Mouse (Mus musculus): Measurements from ENCODE around the gene Prrt2. TPM values are rescaled to one million over a fixed set of nuclear protein-coding genes. Genes with fewer than 3 reads are reported as not detected.
A peak's percentile ranks its signal among the peaks of the same experiment; 100 is the strongest.

Gene Prrt2
- polyA plus RNA-seq, 1 experiment from 2014 or later: 6.8 TPM

GRCm38 (mm10) chr7:127025556-127026160, 4.6 kb upstream of the Prrt2 start:
- WGBS: 0% methylated on average over 38 of the region's 65 CpGs
- ATAC-seq: no peak
- Histone ChIP-seq H3K9me3 (replicated peaks) (no peaks in the 10 kb centered on the region), H3K36me3 (ENCODE audit: poor library complexity, severe bottlenecking) (peaks cover 53% of the 10 kb centered on the region), H3K4me1 (peaks cover 56% of the 10 kb centered on the region), H3K4me2 (peak overlapping the region; percentile 99), H3K4me3 (peak overlapping the region; percentile 94), H3K9ac (peak overlapping the region; percentile 100), H3K27me3 (no peaks in the 10 kb centered on the region), H3K27ac (peak overlapping the region; percentile 99)

DNA sequence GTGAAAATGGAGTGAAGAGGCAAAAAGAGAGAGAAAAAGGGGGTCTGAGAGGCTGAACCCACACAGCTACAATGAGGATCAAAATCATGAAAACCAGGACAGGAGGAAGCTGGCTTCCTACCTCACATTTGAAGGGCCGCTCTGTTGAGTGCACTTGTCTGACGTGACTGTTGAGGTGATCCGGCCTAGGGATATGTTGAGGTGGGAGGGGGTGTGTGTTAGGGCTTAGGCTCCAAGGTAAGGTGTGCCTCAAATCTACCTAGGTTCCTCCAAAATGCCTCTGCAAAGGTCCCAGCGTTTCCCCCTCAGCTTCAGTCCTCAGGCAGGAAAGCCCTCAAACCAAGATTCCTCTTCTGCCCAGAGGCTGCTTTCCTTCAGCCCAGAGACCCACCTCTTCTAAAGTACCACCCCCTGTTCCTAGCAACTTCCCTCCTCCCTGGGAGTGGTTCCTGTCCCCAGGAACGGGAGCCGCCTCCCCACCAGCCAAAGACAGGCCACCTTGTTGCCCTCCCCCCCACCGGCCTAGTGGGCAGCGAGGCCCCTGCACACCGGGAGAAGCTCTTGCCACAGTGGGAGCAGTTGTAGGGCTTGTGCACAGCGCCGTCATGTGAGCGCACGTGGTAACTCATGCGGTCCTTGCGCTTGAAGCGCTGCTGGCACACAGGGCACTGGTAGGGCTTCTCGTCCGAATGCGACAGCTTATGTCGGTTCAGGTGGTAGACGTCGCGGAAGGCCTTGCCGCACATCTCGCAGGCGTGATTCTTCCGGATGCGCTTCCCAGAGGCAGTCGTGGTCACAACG, 3.9 kb upstream of the Prrt2 start:
- Histone ChIP-seq H3K4me1 (peaks cover 63% of the 10 kb centered on the region), H3K27ac (peak overlapping the region; percentile 99), H3K4me3 (peak overlapping the region; percentile 94), H3K9ac (peak overlapping the region; percentile 100), H3K9me3 (replicated peaks) (no peaks in the 10 kb centered on the region), H3K36me3 (ENCODE audit: poor library complexity, severe bottlenecking) (peaks cover 46% of the 10 kb centered on the region), H3K4me2 (peak overlapping the region; percentile 99), H3K27me3 (no peaks in the 10 kb centered on the region)
- ATAC-seq: peak; percentile 50
- under 1% methylated on average over 30 of the region's 30 CpGs for WGBS

- Histone ChIP-seq H3K27ac (peak overlapping the region; percentile 99), H3K9me3 (replicated peaks) (no peaks in the 10 kb centered on the region)
- WGBS: 20% methylated on average over 19 of the region's 19 CpGs
Measured at GRCm38 (mm10) chr7:127023896-127024690, 3.1 kb upstream of the Prrt2 start.

GRCm38 (mm10) chr7:127023272-127023691, 2.3 kb upstream of the Prrt2 start:
- H3K4me1 ChIP-seq: peaks cover 77% of the 10 kb centered on the region
- no peaks in the 10 kb centered on the region for H3K9me3 ChIP-seq (replicated peaks)
- WGBS: 63% methylated on average over 13 of the region's 13 CpGs
- peak overlapping the region; percentile 99 for H3K4me2 ChIP-seq
- no peaks in the 10 kb centered on the region for H3K27me3 ChIP-seq
- H3K9ac ChIP-seq: peak overlapping the region; percentile 100
- H3K36me3 ChIP-seq (ENCODE audit: poor library complexity, severe bottlenecking): peaks cover 33% of the 10 kb centered on the region
- ATAC-seq: no peak
- H3K4me3 ChIP-seq: peak overlapping the region; percentile 94
- peak overlapping the region; percentile 92 for H3K27ac ChIP-seq

More at GRCm38 (mm10) chr7:127023896-127024690, 3.1 kb upstream of the Prrt2 start:
- peaks cover 71% of the 10 kb centered on the region for H3K4me1 ChIP-seq
- H3K4me3 ChIP-seq: peak overlapping the region; percentile 94
- ATAC-seq: no peak
- H3K9ac ChIP-seq: peak overlapping the region; percentile 100
- H3K27me3 ChIP-seq: no peaks in the 10 kb centered on the region
- peaks cover 39% of the 10 kb centered on the region for H3K36me3 ChIP-seq (ENCODE audit: poor library complexity, severe bottlenecking)
- H3K4me2 ChIP-seq: peak overlapping the region; percentile 99

DNA sequence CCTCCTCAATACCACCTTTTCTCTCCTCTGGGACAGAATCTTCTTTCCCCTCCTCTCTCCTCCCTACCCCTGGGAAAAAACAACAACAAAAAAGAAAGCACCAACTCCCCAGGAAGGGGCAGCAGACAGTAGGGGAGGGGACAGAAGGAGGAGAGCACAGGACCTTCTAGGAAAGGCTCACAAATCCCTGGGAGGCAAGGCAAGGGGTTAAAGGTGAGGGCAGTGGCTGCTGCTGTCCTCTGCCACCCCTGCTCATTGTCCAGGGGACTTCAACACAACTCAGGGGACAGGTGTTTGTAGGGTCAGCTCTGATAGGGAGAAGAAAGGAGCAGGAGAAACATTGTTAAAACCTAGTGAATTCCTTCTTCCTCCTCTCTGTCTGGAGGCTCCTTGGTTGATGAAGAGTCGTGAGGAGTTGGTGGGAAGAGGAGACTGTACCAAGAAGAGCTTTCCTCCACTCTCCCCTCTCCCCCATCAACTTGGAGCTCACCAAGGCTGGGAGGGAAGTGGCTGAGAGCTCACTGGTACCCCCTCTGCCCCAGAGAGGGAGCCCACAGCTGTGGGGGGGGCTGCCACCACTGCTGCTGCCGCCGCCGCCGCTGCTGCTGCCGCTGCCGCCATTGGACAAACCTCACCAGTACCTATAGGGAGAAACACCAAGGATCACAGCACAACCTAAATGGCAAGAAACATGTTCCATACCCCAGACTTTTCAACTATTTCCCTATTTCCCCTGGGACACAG, 1.7 kb upstream of the Prrt2 start:
- WGBS: 57% methylated on average over 7 of the region's 7 CpGs
- H3K27ac ChIP-seq: peak overlapping the region; percentile 92
- H3K4me3 ChIP-seq: peak overlapping the region; percentile 94
- H3K36me3 ChIP-seq (ENCODE audit: poor library complexity, severe bottlenecking): peaks cover 33% of the 10 kb centered on the region
- H3K9me3 ChIP-seq (replicated peaks): no peaks in the 10 kb centered on the region
- H3K27me3 ChIP-seq: no peaks in the 10 kb centered on the region
- H3K4me1 ChIP-seq: peaks cover 77% of the 10 kb centered on the region
- peak overlapping the region; percentile 99 for H3K4me2 ChIP-seq
- peak overlapping the region; percentile 100 for H3K9ac ChIP-seq
- ATAC-seq: no peak

DNA sequence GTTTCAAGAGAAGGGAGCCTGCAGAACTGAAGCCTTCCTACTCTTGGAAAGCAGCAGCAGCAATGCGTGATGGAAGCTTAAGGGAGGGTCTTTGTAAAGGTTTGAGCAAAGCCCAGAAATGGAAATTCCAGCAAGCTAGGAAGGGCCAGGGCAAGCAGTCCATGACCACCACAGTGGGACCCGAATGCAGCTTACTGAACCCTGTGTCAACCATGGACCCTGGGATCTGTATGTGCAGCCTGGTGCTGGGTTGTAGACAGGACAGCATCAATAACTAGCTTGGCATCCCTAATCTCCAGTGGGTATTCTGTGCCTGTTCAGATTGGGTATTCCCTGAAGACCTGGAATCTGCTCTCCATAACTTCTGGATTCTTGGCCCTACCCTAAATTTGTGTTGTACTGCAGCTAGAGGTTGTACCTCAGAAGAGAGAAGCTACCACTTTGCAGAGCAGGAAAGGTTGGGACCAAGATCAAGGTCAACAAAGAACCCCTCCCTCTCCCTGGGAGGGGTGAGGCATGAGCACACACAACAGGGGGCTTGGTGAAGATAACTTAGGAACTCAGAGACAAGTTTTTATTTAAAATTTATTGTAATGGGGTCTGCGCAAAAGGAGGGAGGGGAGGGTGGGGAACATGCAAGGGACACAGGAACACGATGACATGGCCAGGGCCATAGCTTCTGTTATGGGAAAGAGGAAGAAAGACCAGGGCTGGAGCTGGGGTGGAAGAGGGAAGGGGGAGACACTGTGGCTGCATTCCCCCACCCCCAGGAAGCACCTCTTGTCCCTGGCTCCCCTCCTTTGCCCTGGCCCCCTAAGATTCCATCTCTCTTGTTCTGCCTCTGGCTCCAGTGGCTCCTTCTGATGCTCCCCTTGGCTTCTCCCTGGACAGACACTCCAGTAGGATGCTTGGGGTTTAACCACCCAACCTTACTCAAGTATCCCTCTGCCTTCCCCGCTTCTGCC, 834 bp upstream of the Prrt2 start:
- peak overlapping the region; percentile 92 for H3K27ac ChIP-seq
- H3K9me3 ChIP-seq (replicated peaks): no peaks in the 10 kb centered on the region
- peak overlapping the region; percentile 100 for H3K9ac ChIP-seq
- no peaks in the 10 kb centered on the region for H3K27me3 ChIP-seq
- peak overlapping the region; percentile 94 for H3K4me3 ChIP-seq
- WGBS: 40% methylated on average over 5 of the region's 5 CpGs
- peaks cover 33% of the 10 kb centered on the region for H3K36me3 ChIP-seq (ENCODE audit: poor library complexity, severe bottlenecking)
- peaks cover 79% of the 10 kb centered on the region for H3K4me1 ChIP-seq
- H3K4me2 ChIP-seq: peak overlapping the region; percentile 99
- no peak for ATAC-seq

DNA sequence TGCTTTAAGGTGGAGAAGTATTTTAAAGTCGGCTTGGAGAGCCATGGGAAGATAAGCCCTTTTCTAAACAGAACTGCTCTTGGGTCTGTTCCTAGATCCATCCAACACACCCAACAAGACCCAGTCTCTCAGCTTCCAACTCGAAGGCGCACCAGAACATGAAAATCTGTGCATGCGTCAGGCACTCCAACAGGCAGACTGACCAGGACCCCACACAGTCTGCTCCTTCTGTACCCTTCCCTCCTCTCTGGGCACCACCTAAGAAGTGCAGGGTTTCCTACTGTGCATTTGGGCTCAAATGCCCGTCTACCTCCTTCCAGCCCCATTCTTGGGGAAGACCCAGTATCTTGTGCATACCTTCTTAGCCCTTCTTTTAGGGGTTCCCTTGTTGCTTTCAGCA, 520 bp downstream of the Prrt2 start:
- peak overlapping the region; percentile 55 for H3K4me3 ChIP-seq
- H3K9me3 ChIP-seq (replicated peaks): no peaks in the 10 kb centered on the region
- H3K27me3 ChIP-seq: no peaks in the 10 kb centered on the region
- no peak for ATAC-seq
- peaks cover 35% of the 10 kb centered on the region for H3K36me3 ChIP-seq (ENCODE audit: poor library complexity, severe bottlenecking)
- H3K9ac ChIP-seq: peak overlapping the region; percentile 100
- 29% methylated on average over 5 of the region's 5 CpGs for WGBS
- peak overlapping the region; percentile 92 for H3K27ac ChIP-seq
- peaks cover 88% of the 10 kb centered on the region for H3K4me1 ChIP-seq
- peak overlapping the region; percentile 99 for H3K4me2 ChIP-seq

GRCm38 (mm10) chr7:127020031-127020430, 980 bp downstream of the Prrt2 start:
- peak overlapping the region; percentile 100 for H3K9ac ChIP-seq
- 58% methylated on average over 3 of the region's 3 CpGs for WGBS
- peak overlapping the region; percentile 99 for H3K4me2 ChIP-seq
- no peak for ATAC-seq
- 0 out of 2 replicates have a peak overlapping the region, but pooled peaks have one; percentile 92 for H3K27ac ChIP-seq
- peaks cover 40% of the 10 kb centered on the region for H3K36me3 ChIP-seq (ENCODE audit: poor library complexity, severe bottlenecking)
- peak overlapping the region; percentile 55 for H3K4me3 ChIP-seq
- H3K9me3 ChIP-seq (replicated peaks): no peaks in the 10 kb centered on the region
- peaks cover 91% of the 10 kb centered on the region for H3K4me1 ChIP-seq
- no peaks in the 10 kb centered on the region for H3K27me3 ChIP-seq

DNA sequence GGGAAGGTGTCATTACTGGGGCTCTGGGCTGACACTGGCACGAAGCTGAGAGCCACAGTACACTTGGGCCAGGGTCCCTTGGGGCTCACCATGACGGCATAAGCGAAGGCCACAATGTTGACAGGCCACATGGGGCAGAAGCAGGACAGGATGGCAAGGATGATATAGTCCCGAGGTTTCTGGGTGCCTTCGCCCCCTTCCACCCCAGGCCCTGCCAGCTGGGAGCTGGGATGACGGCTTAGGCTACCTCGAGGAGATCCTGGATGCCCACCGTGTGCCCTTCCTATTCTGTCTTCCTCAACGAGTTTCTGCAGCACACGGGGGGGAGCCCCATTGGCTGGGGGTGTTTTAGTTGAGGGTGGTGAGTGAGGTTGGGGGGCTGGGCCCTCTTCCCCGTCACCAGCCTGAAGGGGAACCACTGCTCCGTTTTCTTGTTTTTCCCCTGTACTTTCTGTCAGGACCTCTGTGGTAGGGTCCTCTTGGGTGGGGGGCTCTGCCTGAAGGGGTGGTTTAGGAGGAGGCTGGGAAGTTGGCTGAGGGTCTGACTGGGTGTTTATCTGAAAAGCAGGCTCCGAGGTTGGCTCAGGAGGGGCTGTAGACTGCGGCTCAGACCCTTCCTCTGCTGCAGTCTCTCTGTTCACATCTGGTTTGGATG, 1.6 kb downstream of the Prrt2 start:
- Histone ChIP-seq H3K9ac (peak overlapping the region; percentile 100), H3K4me2 (peak overlapping the region; percentile 99), H3K27me3 (no peaks in the 10 kb centered on the region), H3K9me3 (replicated peaks) (no peaks in the 10 kb centered on the region), H3K27ac (no peak overlapping the region), H3K4me1 (peaks cover 91% of the 10 kb centered on the region), H3K4me3 (peak overlapping the region; percentile 55), H3K36me3 (ENCODE audit: poor library complexity, severe bottlenecking) (peaks cover 42% of the 10 kb centered on the region)
- WGBS: 82% methylated on average over 14 of the region's 14 CpGs
- ATAC-seq: no peak

All from forebrain, embryonic 13.5 days (tissue).